Mouse (Mus musculus): Measurements from ENCODE around the gene Btbd10.

The Btbd10 gene

GRCm38 (mm10) chr7:113292193-113292592 lies 77.0 kb downstream of the Btbd10 start:
- DNase-seq = no peak

GRCm38 (mm10) chr7:113291741-113292140 lies 77.5 kb downstream of the Btbd10 start:
- no peak for DNase-seq

GRCm38 (mm10) chr7:113289211-113289610 lies 80.0 kb downstream of the Btbd10 start:
- DNase-seq = no peak

GRCm38 (mm10) chr7:113285405-113285804 lies 83.8 kb downstream of the Btbd10 start:
- no peak for DNase-seq

- DNase-seq = no peak
These were observed 89.9 kb downstream of the Btbd10 start for GRCm38 (mm10) chr7:113279246-113279645.

- no peak for DNase-seq
These were observed 90.7 kb downstream of the Btbd10 start for GRCm38 (mm10) chr7:113278493-113278892.

- DNase-seq = no peak
These were observed 91.9 kb downstream of the Btbd10 start for GRCm38 (mm10) chr7:113277245-113277644.

GRCm38 (mm10) chr7:113272338-113272997 lies 96.7 kb downstream of the Btbd10 start:
- no peak for DNase-seq

- DNase-seq = peak; percentile 66
These were observed 98.2 kb downstream of the Btbd10 start for GRCm38 (mm10) chr7:113270991-113271390.

GRCm38 (mm10) chr7:113270551-113270950 lies 98.6 kb downstream of the Btbd10 start:
- peak; percentile 97 for DNase-seq

GRCm38 (mm10) chr7:113269921-113270320 lies 99.3 kb downstream of the Btbd10 start:
- DNase-seq = peak; percentile 78

GRCm38 (mm10) chr7:113269081-113269480 lies 100.1 kb downstream of the Btbd10 start:
- DNase-seq = no peak

GRCm38 (mm10) chr7:113268287-113268686 lies 100.9 kb downstream of the Btbd10 start:
- DNase-seq = peak; percentile 75
